Mouse (Mus musculus): ENCODE measurements around the gene Nr1h3. TPM values are rescaled to one million over a fixed set of nuclear protein-coding genes. Genes with fewer than 3 reads are reported as not detected.

Gene Nr1h3
- total RNA-seq (2023), result 1 to 10 TPM in 1 of 2 experiments, under 1 TPM in 1; 0.93 to 2.6 TPM

GRCm38 (mm10) chr2:91202222-91202971, at the start of gene Nr1h3, which contains the start of gene Acp2:
Gene Nr1h3, minus strand, starts transcription at chr2:91202834.
Gene Acp2, plus strand, starts transcription at chr2:91202885.

GRCm38 (mm10) chr2:91236601-91237510, 34.2 kb upstream of the Nr1h3 start, which contains the start of gene Ddb2:
Gene Ddb2, minus strand, starts transcription at chr2:91236982.

GRCm38 (mm10) chr2:91183711-91184405, 18.8 kb downstream of the Nr1h3 start, which contains the start of gene Madd:
Gene Madd, minus strand, starts transcription at chr2:91183837.

Other genes with a start within 250 kb of the Nr1h3 start
- under 1 TPM in 1 of 2 experiments, not detected in 1; 0.50 TPM for gene Rapsn, start 167.2 kb downstream of the Nr1h3 start, total RNA-seq (2023)
- gene Psmc3, start 148.8 kb downstream of the Nr1h3 start, total RNA-seq (2023), result 100 to 1,000 TPM; 106 to 137 TPM
- 10 to 100 TPM; 22.8 to 29.1 TPM for gene Slc39a13, start 132.4 kb downstream of the Nr1h3 start, total RNA-seq (2023)
- gene Spi1, start 120.4 kb downstream of the Nr1h3 start, total RNA-seq (2023), result 100 to 1,000 TPM; 114 to 122 TPM
- gene Mybpc3, start 84.7 kb downstream of the Nr1h3 start, total RNA-seq (2023), result 1 to 10 TPM in 1 of 2 experiments, under 1 TPM in 1; 0.98 to 1.4 TPM
- gene Madd, start 19.0 kb downstream of the Nr1h3 start, total RNA-seq (2023), result 100 to 1,000 TPM; 123 to 125 TPM
- 1 to 10 TPM; 4.5 to 5.1 TPM for gene Acp2, start 51 bp upstream of the Nr1h3 start, total RNA-seq (2023)
- 10 to 100 TPM; 43.1 to 48.0 TPM for gene Ddb2, start 34.1 kb upstream of the Nr1h3 start, total RNA-seq (2023)
- 1 to 10 TPM in 1 of 2 experiments, not detected in 1; 1.9 TPM for gene Pacsin3, start 53.1 kb upstream of the Nr1h3 start, total RNA-seq (2023)
- gene Arfgap2, start 62.1 kb upstream of the Nr1h3 start, total RNA-seq (2023), result 100 to 1,000 TPM; 141 to 161 TPM
- gene 1110051M20Rik, start 241.9 kb upstream of the Nr1h3 start, total RNA-seq (2023), result 1 to 10 TPM; 6.7 to 6.9 TPM